Mouse (Mus musculus) layer of hippocampus, adult 11-12 months (tissue): ENCODE data around the gene Phyhipl.

Experiments used
- DNase-seq: peaks from one replicate; pipeline ENCODE4 v3.0.0; 2022; ENCODE audit warnings: low spot score

The Phyhipl gene

DNA sequence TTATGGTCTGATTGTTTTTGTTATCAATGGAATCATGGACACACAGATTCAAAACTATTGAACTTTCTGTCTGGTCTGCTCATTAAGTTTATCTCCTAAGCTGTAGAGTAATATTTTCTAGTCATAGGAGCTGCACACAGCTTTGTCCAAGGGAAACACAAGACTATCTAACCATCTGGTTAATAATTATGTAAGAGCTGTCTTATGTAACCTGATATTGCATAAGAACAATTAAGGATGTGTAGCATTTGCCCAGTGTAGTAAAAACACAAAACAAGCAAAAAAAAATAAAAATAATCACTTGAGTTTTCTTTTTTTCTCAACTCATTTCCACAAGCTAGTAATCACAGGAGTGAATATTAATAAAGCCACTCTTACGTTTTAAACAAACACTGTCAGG, 20.5 kb downstream of the Phyhipl start:
- no peak for DNase-seq

DNA sequence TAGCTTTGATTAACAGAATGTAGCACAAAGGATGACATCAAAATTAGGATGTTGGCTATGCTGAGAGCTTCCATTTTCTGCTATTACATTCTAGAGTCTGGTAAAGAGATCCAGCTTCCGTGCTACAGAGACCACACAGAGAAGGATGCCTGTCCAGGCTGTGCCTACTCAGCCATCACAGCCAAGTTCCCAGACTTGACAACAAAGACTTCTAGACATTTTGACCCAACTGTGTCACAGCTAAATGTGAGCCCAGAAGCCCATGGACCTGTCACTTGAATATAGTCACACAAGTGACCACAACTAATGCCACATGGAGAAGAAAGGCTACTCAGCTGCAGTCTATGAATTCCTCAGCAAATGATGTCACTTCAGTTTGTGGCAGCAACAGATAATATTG, 24.6 kb downstream of the Phyhipl start:
- DNase-seq = no peak

DNA sequence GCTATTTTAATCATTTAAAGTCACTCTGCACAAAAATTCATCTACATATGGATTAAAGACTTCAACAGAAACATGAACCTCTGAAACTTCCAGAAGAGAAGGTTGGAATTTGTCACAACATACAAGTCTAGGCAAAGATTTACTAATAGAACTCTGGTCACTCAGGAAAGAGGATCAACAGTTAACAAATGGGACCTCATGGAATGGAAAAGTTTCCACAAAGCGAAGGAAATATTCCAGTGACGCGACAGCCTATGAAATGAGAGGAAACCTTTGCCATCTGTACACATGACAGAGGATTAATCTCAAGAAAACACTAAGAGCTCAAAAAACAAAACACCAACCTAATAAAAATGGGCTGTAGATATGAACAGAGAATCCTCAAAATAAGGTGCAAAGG, 32.3 kb downstream of the Phyhipl start:
- DNase-seq = no peak

DNA sequence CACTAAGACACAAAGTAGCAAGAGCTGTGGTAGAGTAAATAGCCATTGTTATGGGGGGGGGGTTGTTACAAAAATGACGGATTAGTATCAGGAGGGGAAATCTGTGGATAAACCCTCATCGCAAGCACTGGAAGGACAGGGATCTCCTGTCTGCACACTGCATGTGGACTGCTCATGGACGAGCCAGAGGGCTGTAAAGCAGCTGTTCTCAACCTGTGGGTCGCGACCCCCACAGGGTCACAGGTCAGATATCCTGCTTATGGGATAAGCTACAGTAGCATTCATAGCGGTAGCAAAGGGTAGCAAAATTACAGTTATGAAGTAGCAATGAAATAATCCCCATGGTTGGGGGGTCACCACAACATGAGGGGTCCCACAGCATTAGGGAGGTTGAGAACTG, 39.4 kb downstream of the Phyhipl start:
- DNase-seq = no peak

DNA sequence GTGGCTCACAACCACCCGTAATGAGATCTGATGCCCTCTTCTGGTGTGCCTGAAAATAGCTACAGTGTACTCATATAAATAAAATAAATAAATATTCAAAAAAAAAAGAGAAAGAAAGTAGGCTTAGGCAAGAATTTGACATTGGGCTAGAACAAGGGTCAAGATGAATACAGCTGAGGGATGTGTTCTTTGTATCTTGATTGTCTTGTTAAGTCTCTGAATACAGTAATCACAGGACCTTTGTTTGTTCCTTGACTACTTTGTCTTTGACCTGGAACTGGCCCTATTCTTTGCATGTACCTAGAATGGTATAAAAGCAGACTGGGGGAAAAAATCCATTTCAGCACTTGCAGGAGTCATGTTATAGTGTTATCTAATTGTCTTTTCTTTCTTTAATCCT, 44.1 kb downstream of the Phyhipl start:
- DNase-seq = no peak

GRCm38 (mm10) chr10:70599925-70600305, 55.9 kb downstream of the Phyhipl start:
- DNase-seq = peak; percentile 37

DNA sequence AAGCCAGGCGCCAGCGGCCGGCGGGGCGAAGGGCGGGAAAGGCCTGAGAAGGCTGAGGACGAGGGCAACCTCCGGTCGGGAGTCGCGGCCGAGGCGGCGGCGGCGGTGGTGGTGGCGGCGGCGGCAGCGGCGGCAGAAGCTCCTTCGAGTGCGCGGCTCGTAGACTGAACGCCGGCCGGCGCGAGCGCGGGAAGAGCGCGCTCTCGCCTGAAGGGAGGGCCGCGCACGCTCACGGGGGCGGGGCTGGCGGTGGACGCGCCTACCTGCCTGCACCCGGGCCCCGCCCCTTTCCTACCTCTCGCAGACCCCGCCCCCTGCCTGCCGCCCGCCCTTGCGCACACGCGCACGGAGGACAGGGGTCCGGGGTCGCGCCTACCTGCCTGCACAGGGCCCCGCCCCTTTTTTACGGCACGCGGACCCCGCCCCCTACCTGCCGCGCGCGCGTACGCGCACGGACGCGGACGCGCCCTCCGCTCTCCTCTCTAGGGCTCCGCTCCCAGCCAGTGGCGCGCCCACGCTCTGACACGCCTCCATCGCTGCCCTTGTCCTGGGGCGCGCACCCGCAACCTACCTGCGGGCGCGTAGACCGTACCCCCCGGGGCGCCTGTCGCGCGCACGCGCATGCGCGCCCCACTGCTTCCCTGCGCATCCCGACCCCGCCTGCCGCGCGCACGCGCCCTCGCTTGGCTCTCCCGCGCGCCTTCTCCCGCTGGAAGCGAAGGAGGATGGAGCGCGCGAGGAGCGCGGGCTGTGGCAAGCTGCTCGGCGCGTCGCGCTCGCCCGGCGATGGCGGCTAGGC, 56.4 kb downstream of the Phyhipl start:
- DNase-seq = peak; percentile 90

DNA sequence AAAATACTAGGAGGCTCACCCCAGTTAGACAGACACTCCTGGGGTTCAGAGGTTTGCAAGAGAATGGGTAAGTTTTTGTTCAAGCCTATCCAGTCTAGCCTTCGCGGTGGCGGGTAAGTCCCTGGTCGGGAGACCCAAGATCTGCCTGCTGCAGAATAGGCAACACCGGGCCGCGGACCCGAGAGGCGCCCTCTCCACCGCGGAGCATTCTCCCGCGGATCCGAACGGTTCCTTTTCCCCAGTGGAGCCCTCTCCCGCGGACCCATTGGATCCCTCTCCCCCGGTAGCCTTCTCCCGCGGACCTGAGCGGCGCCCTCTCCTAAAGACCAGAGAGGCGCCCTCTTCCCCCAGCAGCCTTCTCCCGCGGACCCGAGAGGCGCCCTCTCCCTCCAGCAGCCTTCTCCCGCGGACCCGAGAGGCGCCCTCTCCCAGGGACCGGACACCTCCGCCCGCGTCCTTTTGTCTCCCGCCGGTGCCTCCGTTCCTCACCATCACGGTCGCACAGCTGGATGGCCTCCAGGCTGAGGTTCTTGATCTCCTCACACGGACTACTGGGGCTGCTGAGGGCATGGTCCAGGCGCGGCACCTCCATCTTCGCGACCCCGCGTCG, 57.1 kb downstream of the Phyhipl start:
- peak; percentile 48 for DNase-seq

DNA sequence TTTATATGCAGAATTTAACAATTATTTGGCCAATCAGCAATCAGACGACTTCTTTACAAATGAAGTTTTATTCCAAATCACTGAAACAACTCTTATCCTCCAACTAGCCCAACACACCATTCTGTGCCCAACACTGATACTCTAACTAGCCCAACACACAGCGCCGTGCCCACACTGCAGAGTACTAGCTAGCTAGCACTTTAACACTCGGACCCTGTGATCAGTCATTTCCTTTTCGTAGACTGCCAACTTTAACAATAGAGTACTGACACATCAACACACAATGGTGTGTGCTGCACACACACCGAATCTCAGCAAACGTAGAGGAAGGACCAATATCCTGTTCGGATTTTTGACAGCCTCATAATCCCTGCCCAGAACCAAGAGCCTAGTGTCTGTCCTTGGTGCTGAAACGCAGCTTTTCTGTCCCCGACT, 57.7 kb downstream of the Phyhipl start:
- DNase-seq = peak; percentile 36

- DNase-seq = peak; percentile 40
These were observed 61.8 kb downstream of the Phyhipl start for GRCm38 (mm10) chr10:70594007-70594406.

DNA sequence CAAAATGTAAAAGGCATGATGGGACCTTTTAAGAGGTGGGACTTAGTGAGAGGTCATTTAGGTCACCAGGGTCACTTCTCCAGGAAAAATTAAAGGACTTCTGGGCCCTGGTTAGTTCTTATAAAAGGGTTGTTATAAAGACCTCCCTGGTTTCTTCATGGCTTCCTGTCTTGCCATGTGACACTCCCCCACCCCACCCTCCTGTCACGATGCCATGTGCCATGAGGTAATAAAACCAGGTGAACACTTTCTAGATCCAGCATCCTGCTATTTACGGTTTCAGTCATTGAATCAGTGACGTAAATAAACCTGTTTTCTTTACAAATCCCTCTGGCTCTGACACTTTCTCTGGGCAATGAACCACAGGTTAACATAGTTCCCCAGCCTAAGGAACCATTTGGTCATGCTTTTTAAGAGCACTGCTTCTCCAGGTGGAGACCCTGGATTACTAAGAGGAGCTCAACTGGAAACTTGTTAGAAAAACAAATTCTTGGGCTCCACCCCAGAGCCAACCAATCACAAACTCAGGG, 68.8 kb downstream of the Phyhipl start:
- no peak for DNase-seq

DNA sequence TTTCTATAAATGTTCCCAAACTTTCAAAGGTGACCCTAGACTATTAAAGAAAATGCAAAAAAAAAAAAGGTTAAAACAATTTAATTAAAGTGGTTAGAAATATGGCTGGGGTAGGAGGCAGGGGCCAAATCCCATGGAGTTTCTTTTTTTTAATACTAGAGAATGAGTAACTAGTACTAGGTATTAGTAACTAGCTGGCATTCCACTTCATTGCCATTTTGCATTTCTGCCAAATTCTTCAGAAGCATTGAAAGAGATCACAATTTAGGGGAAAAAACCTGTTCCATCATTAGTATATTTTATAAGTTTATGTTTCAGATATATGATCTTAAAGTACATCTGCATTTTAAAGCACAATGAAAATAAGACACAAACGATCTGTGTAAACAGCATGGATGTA, 71.6 kb downstream of the Phyhipl start:
- DNase-seq = no peak

- DNase-seq = no peak
These were observed 74.1 kb downstream of the Phyhipl start for GRCm38 (mm10) chr10:70581556-70582211.

DNA sequence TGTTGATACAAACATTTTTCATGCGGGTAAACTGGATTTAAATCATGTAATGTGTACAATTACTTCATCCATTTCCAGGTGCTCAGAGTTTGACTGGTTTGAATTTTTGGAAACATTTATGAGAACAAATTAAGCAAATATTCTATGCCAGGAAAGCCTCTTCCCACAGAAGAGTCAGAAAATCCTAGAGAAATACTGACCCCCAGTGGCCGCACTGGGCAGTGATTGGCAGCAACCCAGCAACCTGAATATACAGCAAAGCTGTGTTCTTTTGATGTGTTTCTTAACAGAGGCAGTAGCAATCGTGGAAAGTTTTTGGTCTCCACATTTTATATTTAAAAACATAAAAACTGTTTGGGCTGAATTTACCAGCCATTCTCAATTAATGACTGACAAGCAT, 92.1 kb downstream of the Phyhipl start:
- DNase-seq = peak; percentile 78

DNA sequence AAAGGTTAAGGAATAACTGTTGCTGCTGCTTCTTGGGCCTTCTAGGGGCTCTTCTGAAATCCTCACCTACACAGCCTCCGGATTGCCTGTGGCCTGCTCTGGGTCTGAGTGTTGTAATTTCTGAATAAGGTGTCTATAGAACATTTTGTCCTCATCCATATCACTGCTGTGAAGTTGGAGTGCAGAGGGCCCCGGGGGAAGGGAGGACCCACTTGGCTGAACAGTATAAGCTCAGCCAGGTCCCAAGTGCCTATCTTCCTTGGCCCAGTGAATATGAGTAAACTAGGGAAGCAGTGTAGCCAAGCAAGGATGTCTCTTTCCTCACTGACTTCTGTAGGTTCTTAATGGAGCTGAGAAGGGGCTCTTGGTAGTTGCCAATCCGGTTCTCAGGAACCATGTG, 103.2 kb downstream of the Phyhipl start:
- DNase-seq = no peak

- no peak for DNase-seq
These were observed 112.9 kb downstream of the Phyhipl start for GRCm38 (mm10) chr10:70542857-70543256.

- no peak for DNase-seq
These were observed 115.1 kb downstream of the Phyhipl start for GRCm38 (mm10) chr10:70540456-70541195.

DNA sequence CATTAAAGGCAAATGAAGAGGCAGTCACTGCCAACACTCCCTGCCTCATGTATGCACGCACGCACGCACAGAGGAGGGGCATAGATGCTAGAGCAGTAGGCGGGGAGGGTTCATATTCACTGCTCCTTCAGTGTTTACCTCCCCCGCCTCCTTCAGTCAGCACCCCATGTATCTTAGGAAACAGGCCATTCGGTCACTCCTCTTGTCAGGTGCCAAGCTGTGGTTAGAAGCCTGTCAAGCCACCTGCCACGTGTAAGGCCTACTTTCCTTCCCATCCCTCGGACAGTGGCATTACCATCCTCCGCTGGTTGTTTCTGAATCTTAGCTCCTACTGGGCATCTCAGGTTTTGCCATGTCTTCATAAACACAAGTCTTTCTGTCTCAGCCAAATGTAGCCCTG, 116.5 kb downstream of the Phyhipl start:
- DNase-seq = no peak

- no peak for DNase-seq
These were observed 118.1 kb downstream of the Phyhipl start for GRCm38 (mm10) chr10:70537694-70538093.

- DNase-seq = no peak
These were observed 120.4 kb downstream of the Phyhipl start for GRCm38 (mm10) chr10:70535401-70535800.

GRCm38 (mm10) chr10:70534571-70534970, 121.2 kb downstream of the Phyhipl start:
- no peak for DNase-seq

- no peak for DNase-seq
These were observed 121.8 kb downstream of the Phyhipl start for GRCm38 (mm10) chr10:70533986-70534385.
